Mouse (Mus musculus) lung, postnatal 0 days (tissue): ENCODE data around the gene Vamp8.

Experiments
- CTCF ChIP-seq: IDR thresholded peaks from 2 replicates; pipeline ENCODE4 v1.5.1; 2016; ENCODE audit warnings: antibody characterized with exemption, mild to moderate bottlenecking
- EP300 ChIP-seq: IDR thresholded peaks from 2 replicates; pipeline ENCODE4 v1.6.1; 2016; ENCODE audit warnings: antibody characterized with exemption, mild to moderate bottlenecking, control low read depth

DNA sequence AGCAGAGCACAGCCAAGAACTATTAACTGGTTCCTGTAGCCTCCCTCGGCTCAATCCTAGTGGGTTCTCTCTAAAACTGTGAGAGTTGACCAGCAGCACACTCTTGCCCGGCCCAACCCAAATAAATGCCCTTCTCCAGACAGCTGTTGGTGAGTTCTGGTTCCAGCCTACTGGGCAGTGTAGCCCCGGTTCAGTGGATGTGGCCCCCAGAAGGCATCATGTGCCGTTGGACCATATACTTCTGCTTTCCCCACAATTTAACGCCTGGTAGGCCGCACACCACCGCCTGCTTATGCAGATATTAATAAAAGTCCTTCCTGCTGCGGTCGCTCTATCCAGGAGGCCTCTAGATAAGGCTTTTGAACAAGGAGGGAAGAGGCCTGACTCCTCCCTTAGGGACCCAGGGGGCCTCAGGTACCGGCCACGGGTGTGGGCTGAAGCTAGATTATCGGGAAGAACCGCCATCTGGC is 997 bp downstream of the Vamp8 start:
- no peak for TF ChIP-seq CTCF
- TF ChIP-seq EP300: no peak
